Mouse (Mus musculus) fat pad, adult 2 months (tissue): ENCODE results near the gene Fhad1.

ENCODE experiments used
- DNase-seq: peaks from one replicate; pipeline ENCODE4 v3.0.0-alpha.2; 2011; ENCODE audit warnings: low read depth, low spot score; ENCODE audit errors: extremely low read depth

The Fhad1 gene

DNA sequence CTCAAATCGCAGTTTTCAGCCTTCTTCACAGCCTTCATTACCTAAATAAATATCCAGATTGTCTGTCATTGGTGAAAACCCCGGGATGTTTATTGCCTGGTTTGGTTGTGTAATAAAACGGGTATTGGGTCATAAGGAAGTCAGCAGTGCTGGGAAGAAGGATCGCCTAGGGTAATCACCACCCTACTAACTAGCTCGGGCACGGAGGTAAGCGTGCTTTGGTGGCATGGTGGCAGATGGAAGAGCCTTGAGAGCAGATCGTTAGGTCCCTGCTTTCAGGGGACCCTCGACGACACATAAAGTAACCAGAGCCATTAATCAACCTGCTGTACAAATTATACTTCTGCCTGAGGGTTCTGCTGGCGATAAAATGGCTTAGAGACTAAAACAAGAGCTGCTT is 36.3 kb downstream of the Fhad1 start:
- peak; percentile 69 for DNase-seq

DNA sequence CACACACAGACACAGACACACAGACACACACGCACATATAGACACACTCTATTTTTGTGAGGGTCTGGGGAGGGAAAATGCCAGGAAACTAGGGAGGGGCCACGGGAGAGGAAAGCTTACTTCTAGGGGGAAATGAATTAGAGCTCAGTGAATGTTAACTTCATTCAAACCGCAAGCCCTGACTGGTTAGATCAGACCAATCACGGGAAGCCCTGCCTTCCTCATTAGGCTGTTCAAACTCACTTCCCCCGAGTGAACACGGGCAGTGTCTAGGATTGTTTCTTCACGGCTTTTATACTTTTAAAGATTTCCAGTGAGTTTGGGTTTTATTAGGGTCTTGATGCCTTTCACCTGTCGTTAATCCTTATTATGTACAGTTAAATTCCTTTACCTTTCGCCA is 37.5 kb downstream of the Fhad1 start:
- DNase-seq: no peak

DNA sequence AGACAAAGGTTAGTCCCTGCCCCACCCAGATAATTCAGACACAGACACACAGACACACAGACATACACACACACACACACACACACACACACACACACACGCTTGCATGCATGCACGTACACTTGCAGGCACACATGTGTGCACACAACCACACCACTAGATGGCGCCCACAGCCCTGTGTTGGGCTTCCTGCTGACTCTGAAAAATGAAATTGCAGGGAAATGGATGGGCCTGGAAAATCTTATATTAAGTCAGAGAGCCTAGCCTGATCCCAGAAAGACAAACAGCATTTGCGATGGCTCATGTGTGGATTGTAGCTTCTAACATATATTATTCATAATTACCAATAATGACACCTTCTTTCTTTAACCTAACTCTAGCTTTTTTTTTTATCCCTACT is 38.7 kb downstream of the Fhad1 start:
- no peak for DNase-seq

DNA sequence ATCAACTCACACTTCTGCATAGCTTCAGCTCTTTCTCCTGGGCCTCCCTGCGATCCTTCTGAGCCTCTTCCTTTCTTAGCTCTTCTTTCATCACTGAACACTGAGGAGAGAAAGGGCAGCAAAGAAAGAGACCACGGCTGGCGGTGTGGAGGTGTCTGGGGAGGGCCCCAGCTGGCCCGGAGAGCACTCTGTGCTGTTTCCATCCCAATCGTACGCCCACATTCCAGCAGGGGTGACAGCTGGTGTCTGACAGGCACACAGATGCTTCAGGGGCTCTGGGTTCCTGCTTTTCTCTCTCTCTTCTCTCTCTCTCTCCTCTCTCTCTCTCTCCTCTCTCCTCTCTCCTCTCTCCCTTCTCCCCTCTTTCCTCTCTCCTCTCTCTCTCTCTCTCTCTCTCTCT is 50.3 kb downstream of the Fhad1 start:
- no peak for DNase-seq

DNA sequence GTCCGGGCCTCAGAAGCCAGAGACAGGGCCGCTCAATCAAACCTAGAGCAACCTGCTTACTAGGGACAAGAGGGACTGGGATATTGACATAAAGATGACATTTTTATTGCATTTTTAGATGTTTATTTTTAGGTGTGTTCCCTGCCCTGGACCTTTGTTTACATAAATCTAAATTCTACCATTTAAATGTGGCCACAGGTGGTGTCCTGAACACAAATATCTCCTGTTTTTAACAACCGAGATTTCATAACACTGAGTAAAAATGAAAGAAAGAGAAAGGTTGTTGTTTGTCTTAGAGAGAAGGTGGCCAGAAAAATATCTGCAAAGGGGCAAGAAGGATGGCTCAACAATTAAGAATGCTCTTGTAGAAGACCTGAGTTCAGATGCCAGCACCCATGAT is 51.0 kb downstream of the Fhad1 start:
- DNase-seq: no peak

DNA sequence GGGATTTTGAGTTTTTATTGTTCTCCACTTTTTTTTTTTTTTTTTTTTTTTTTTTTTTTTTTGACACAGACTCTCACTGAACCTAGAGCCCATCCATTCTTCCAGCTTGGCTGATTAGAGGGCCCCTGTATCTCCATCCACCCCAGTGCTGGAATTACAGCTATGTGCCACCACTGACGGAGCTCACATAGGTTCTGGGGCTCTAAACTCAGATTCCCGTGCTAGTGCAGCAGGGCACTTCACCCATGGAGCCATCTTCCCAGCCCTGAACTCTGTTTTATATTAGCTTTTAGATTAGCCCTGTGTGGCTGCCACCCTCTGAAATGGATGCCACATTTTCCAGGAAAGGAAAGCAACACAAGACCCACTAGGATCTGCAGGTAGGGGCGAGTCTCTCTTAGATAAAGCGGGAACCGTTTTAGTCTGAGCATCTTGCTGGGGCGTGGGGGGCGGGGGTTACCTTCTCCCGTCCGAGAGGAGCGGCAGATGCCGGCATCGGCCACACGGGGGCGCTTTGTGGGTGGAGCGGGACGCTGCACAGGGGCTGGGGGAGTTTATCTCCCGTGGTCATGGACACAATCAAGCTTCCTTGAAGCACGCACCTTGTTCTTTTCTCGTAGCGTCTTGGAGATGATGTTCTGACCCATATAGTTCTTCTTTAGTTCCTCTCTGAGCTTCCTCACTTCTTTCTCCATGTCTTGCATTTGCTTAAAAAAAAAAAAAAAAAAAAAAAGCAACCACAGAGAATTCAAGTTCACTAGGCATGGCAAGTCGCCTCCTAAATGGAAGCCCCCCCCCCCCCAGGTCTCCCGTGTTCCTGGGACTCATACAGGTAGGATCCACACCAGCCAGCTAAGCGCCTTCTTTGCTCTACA is 51.8 kb downstream of the Fhad1 start:
- no peak for DNase-seq

DNA sequence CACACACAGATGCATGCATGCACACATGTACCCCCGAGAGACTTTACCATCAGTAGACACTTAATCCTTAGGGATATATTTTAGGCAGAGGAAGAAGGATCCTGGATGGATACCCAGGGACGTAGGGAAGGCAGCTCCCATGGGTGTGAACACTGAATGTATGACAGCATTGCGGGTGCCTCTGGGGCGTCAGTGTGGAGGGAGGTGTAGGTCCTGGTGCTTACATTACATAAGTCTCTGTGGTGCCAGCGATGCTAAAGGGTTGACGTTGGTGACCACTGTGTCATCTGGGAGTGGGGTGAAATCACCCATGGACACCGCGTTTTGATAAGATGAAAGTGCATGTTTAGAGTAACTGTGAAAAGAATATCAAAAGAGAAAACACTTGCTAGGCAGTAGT is 54.8 kb downstream of the Fhad1 start:
- no peak for DNase-seq

DNA sequence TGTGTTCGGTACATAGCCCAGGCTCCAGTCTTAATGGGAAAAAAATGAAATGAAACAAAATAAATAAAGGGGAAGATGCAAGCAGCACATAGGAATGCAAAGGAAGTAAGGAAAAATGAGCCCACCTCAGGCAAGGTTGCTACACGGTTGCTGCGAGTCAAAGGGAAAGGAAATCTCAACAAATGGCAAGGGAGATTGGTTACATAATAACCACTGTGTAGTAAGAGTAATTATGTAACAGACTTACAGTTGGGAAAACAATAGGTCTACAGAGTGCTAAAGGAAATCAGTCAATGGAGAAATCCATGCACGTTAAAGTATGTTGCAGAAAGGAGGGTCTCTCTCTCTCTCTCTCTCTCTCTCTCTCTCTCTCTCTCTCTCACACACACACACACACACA is 55.3 kb downstream of the Fhad1 start:
- DNase-seq: peak; percentile 46

DNA sequence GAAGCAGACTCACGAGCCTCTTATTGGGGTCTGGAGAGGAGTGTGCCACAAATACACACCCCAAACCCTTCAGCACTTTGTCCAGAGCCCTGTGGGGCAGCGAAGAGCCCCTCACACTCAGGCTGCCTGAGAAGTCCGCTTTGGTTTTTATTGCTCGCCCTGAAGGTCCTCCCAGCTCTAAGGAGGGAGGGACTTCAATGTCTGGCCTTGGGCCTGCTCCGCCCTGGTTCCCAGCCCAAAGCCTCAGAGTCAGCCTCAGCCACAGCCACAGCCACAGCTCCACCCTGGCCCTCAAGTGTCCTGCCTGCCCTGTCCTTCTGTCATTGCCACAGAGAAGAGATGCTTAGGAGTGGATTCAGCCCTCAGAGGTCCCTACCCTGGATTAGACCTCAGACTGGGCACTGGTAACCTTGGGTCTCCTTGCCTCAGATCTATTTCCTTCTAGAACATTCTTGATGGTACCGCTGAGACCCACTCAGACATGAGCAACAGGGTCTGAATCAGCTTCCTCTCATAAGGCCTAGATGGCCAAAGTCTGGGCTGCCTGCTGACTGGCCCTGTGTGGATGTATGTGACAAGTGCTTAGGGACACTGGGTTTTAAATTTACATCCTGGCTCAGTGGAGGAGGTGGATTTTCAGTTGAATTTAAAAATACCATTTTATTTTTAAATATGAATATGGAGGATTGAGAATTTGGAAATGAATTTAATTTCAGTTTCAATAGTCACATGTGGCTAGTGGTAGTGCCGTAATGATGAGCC is 56.1 kb downstream of the Fhad1 start:
- DNase-seq: no peak

DNA sequence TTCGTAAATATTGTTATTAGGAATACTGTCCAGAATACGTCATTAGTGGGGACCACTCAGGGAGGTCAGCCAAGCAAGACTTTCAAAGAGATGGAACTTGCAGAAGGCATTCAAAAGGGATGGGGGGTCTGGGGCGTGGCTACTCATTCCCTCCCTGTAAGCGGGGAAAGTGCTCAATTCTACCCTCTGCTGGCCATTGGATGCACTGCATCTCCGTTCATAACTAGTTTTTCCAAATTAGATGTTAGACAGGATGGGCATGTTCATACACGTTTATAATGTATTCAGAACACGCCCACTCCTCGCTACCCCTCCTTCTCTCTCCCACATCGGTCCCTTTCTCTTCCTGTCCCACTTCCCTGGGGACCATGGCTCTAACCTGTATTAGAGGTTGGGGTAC is 56.7 kb downstream of the Fhad1 start:
- no peak for DNase-seq

DNA sequence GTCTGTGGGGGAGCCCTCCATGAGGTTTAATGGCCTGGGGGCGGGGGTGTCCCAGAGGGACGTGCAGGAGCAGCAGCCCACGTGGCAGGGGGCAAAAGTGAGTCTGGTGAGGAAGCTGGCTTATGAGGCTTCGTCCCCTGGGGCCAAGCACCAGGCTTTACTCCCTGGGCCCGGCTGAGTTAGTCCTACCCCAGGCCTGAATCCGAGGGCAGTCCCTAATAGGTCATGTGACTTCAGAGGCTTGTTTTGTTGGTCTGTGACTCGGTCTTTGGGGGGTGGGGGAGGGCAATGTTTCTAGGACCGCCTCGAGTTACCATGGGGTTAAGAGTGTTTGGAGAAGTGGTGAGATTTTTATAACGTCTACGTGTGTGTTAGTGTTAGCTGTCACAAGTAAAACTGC is 57.1 kb downstream of the Fhad1 start:
- DNase-seq: no peak

DNA sequence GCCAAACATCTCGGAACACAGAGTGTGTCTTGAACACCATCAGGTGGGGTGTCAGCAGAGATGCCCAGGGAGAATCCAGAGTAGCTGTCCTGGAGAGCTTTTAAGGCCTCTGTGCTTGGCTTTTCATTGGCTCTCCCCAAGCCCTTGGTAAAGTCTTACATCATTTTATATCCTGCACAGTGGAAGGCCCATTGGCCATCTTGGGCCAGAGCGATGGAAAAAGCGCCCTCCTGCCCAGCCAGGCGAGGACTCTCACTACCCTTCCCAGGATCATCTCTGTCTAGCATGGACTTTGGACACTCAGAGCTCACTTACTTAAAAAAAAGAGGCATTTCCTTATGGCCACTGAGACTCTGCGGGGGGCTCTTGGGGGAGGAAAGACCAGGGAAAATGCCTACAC is 58.0 kb downstream of the Fhad1 start:
- DNase-seq: no peak

DNA sequence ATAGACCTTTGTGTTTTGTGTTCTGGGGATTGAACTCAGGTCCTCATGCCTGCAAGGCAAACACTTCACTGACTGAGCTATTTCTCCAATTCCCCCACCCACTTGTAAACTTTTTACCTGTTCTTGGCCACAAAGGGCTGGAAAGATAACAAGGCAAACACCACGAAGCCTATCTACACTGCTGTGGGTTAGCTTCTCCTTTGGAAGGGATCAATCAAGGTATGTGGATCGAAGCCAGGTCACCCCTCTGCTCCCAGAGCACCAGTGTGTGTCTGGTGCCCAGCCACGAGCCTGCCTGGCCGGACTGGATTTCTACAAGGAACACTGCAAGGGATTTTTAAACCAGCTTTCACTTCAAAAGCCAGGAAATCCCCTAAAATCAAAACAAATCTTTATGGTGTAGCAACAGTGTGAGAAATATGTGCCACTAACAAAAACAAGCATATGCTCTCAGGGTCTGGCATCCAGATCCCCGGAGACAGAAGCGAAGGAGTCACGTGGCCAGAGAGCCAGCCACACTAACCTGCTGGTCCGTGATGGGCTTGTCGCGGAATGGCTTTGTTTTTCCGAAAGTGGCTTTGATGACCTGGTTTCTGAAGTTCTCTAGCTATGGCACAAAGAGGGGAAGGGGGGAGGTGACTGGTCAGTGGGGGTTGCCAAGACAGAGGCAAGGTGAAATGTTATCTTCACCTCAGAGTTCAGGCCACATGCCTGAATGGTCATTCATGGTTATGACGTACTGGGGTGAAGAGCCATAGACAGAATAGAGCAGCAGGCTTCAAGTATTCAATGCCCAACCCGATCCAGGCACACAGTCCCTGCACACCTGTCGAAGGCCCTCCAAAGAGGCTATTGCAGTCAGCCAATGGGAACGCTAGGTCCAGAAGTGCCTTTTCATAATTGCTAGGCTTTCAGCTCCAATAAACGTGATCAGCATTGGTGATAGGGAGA is 59.8 kb downstream of the Fhad1 start:
- no peak for DNase-seq

DNA sequence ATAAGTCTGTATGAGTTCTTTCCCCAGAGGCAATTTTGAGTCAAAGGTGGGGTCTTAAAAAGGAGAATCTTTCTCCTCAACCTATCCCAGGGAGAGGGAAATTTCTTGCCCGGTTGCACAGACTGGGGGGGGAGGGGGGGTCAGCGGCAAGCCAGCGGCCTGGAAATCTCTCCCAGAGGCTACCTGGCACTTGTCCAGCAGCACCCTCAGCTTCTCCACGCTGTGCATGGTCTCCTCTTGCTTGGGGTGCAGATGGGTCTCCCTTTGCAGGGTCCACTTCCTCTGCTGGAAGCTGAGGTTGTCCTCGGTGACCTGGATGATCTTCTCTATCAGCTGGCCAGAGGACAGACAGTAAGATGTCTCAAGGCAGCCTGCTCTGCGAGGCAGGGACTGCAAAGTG is 61.0 kb downstream of the Fhad1 start:
- no peak for DNase-seq

DNA sequence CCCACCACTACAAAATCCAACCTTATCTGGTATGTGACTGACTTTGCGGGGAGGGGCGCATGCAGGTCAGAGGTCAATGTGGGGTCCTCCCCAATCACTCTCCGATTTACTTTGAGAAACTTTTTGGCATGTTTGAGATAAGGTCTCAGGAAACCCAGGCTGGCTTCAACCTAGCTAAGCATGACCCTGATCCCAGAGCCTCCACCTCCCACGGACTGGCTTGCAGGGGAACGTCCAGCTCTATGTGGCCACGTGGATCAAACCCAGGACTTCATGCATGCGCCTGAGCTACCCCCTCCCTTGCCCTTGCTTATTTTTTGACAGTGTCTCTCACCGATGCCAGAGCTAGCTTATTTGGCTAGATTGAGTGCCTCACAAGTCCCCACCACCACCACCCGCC is 61.6 kb downstream of the Fhad1 start:
- DNase-seq: no peak

DNA sequence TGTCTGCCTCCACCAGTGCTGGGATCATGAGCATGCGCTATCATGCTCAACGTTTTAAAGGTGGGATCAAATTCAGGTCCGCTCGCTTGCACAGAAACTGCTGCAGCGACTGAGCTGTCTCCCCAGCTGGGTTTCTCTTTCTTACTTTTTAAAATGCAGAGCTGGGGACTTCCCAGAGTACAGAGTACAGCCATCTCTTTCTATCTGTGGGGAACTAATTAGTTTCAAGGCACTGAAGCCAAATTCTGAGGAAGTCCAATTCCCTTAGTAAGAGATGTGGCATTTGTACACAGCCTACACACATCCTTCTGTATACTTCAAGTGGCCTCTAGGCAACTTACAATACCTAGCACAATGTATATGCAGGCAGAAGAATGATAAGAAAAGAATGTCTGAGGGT is 62.1 kb downstream of the Fhad1 start:
- DNase-seq: no peak

DNA sequence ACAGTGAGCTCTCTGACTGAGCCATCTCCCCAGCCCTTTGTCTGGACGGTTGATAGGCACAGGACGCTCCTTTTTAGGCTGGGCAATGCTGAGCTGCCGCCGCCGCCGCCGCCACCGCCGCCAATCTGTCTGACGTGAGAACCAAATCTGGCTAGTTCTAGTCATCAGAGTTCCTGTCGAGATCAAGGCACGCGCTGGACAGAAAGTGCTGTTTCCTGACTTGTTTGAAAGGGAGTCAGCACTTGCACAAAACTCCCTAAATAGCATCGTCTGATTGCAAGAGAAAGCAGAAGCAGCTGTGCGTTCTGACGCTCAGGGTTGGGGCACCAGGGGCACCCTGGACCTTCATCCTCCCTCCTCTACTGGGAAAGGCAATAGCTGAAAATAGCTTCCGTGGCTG is 62.8 kb downstream of the Fhad1 start:
- DNase-seq: no peak

DNA sequence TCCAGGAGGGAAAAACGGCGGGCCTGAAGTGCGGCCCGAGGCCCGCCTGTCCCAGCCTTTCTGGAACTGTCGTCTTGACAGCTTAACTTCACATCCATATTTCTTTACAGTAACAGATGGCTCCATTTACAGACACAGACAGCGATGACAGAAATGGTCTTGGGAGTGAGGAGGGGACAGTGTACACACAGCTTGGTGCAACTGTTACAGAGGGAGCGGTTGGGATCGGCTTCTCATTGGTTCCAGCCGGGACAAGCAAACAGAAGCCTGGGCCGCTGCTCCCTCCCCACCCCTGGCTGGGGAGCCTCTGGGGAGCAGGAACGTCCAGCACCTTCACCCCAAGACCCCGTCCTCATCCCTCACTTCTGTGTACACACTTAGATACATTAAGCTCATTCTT is 65.4 kb downstream of the Fhad1 start:
- no peak for DNase-seq

DNA sequence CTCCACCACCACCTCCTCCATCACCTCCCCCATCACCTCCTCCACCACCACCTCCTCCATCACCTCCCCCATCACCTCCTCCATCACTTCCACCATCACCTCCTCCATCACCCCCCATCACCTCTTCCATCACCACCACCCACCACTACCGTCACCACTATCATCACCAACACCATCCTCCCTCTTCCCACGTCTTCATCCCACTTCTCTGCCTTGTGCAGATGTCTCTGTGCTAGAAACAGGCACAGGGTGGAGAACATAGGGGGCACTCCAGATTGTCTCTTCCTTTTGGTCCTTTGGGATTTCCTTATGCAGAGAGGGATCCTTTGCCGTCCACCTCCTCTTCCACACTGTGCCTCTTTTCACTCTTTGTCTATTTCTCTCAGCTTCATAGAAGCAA is 66.1 kb downstream of the Fhad1 start:
- no peak for DNase-seq

DNA sequence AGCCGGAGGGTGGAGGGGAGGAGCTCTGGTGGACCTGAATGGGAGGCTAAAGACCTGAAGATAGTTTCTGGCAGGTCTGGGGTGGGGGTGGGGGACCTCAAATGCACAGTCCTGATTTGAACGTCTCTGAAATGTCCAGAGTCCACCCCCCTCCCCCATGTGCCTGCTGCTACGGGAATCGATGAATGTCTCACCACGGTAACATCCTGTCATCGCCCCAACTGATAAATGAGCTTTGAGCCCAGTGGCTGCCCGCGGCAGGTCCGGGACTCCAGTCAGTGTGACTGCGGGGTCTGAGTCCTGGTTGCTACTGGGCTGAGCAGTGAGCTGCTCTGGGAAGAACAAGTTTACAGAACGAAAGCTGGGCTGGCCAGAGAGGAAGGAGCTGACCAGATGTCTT is 72.5 kb downstream of the Fhad1 start:
- no peak for DNase-seq

DNA sequence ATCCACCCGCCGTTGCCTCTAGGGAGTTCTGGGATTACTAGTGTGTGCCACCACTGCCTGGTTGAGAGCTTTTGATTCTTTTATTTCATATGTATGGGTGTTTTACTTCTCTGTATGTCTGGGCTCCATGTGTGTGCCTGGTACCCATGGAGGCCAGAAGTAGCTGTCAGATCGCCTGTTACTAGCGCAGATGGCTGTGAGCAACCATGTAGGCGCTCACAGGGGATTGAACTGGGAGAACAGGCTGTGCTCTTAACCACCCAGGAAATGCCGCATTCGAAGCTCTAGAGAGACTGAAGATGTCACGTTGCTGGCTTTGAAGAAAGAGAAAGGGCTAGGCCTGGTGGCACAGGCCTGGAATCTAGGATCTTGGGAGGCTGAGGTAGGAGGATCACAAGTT is 73.6 kb downstream of the Fhad1 start:
- no peak for DNase-seq
